Mouse (Mus musculus) ES-E14 (cell line): ENCODE measurements around the gene Ppp3ca.

Source experiments
- CHD2 ChIP-seq: IDR thresholded peaks from 2 replicates; pipeline ENCODE4 v1.6.1; 2014; ENCODE audit warnings: mild to moderate bottlenecking, low read depth, low read length, inconsistent platforms
- HCFC1 ChIP-seq: IDR thresholded peaks from 2 replicates; pipeline ENCODE4 v1.6.1; 2012; ENCODE audit warnings: low read length, inconsistent platforms, borderline replicate concordance; ENCODE audit not compliant: insufficient read depth
- ZC3H11A ChIP-seq: IDR thresholded peaks from 2 replicates; pipeline ENCODE4 v1.6.1; 2012; ENCODE audit warnings: low read depth, mild to moderate bottlenecking, inconsistent platforms, low read length, borderline replicate concordance
- ZNF384 ChIP-seq: IDR thresholded peaks from 2 replicates; pipeline ENCODE4 v1.6.1; 2012; ENCODE audit warnings: low read depth, low read length, inconsistent platforms

DNA sequence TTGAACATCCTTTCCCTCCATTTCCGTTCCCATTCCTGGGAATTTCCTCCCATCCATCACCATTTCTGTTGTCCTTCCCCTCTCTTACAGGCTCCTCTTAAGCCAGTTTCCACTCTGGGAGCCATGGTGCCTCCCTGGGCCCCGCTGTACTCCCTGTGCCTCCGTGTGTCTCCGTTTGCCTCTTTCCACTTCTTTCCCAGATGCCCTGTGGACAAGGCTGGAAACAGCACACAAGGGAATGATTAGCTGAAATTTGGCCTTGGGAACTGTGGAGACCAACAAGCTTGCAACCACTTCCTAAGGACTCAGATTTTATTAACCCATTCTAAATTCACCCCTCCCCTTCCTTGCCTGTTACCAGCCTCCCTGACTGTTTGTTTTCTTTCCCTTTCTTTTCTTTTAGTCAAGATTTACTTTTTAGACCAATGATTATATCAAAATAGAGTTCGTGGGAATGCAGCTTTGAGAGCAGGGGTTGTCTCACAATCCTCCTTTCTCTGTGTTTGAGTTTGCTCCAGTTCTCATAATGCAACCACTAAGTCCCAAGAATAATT lies 93.9 kb downstream of the Ppp3ca start:
- TF ChIP-seq CHD2 (no peak), HCFC1 (no peak), ZNF384 (no peak), ZC3H11A (no peak)
